Mouse (Mus musculus) left cerebral cortex, postnatal 4 days (tissue): ENCODE measurements around the gene Stip1. TPM values are rescaled to one million over a fixed set of nuclear protein-coding genes. Genes with fewer than 3 reads are reported as not detected.
A peak's percentile ranks its signal among the peaks of the same experiment; 100 is the strongest.

Source experiments
- DNase-seq: peaks from one replicate; pipeline ENCODE4 v3.0.0-alpha.2; 2022
- intact Hi-C: fragments of 180-260 bp; cut with DNase I; formaldehyde crosslinking; loops from one replicate; pipeline ENCODE4 v1.15.1; 2025
- total RNA-seq, 2 experiments: library from RNA; stranded (reverse); gene quantifications; 2 replicates each; pipeline ENCODE4 v1.2.3; 2021

Stip1 gene
- total RNA-seq, 2 experiments from 2014 or later: 127 to 130 TPM

DNA sequence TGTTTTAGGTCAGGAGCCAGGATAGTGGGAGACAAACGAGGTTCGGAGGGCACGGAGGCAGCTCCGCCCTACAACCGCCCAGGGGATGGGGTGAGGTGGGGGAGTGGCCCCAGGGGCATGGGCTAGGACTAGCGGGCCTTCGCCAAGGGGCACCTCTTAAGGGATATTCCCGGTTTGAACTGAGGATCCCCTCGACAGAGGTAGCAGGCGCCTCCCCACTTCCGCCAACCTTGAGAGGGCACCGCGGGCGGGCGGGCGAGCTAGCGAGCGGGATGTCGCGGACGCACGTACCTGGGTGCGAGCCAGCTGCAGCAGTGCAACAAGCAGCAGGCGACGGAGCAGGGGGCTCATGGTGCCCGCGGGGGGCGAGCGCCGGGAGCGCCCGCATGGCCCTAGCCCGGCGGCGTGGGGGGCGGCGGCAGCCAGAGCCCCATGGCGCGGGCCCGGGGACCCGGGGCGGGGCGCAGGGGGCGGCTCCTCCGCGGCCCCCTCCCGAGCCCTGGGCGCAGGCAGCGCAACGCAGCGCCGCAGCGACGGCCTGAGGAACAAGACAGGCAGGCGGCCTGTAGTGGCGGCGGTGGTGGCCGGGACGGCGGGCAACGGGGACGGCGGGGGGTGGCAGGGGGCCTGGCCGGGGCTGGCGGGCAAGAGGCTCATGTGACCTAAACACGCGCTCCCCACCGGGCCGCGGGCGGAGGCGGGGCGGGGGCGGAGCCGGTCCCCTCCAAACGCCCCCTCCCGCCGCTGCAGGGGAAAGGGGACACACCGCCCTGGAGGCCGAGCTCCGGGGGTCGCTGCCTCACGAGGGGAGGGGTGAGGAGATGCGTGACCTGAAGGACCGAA, 52.5 kb downstream of the Stip1 start, which contains the start of gene Vegfb:
Gene Vegfb (minus strand): TSS at position 591 of the 843 bp plus-strand sequence.
- intact Hi-C loops: no loop called here
- DNase-seq: peak; percentile 73

DNA sequence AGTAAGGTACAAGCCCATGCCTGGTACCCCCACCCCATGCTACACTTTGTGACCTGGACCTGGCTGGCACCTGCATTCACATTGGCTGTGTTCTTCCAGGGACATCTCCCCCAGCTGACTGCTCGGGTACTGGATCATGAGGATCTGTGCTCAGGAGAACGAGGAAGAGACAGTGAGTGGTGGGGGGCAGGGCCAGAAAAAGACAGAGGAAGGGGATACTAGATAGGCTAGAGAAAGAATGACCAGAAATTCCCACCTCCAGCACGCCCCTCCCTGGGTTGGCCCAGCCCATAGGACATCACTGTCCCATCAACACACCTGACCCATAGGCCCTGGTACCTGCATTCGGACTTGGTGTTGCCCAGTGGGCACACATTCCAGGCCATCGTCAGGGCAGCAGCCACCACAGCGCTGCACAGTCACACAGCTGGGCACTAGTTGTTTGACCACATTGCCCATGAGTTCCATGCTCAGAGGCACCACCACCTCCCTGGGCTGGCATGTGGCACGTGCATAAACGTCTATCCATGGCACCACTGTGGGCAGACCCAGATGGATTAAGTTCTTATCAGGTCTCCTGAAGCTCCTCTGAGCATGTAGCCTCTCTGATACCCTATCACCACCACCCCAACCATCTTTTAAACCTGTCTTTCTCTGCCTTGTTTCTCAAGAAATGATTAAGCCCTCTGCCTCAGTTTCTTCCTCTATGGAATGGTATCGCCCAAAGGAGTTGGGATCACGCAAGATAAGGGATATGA, 53.6 kb downstream of the Stip1 start:
- intact Hi-C loops: no loop called here
- no peak for DNase-seq

GRCm38 (mm10) chr19:6985300-6985699, 54.5 kb downstream of the Stip1 start:
- DNase-seq: no peak
- intact Hi-C loops: no loop called here

GRCm38 (mm10) chr19:6983621-6984020, 56.1 kb downstream of the Stip1 start:
- intact Hi-C loops: no loop called here
- no peak for DNase-seq

- DNase-seq: no peak
- intact Hi-C loops: no loop called here
These were observed 58.3 kb downstream of the Stip1 start for GRCm38 (mm10) chr19:6981465-6981864.

GRCm38 (mm10) chr19:6980381-6981093, 59.2 kb downstream of the Stip1 start, which contains the start of gene Fkbp2:
Fkbp2 (minus strand) TSS chr19:6980501.
- intact Hi-C loops: no loop called here
- DNase-seq: peak; percentile 99

DNA sequence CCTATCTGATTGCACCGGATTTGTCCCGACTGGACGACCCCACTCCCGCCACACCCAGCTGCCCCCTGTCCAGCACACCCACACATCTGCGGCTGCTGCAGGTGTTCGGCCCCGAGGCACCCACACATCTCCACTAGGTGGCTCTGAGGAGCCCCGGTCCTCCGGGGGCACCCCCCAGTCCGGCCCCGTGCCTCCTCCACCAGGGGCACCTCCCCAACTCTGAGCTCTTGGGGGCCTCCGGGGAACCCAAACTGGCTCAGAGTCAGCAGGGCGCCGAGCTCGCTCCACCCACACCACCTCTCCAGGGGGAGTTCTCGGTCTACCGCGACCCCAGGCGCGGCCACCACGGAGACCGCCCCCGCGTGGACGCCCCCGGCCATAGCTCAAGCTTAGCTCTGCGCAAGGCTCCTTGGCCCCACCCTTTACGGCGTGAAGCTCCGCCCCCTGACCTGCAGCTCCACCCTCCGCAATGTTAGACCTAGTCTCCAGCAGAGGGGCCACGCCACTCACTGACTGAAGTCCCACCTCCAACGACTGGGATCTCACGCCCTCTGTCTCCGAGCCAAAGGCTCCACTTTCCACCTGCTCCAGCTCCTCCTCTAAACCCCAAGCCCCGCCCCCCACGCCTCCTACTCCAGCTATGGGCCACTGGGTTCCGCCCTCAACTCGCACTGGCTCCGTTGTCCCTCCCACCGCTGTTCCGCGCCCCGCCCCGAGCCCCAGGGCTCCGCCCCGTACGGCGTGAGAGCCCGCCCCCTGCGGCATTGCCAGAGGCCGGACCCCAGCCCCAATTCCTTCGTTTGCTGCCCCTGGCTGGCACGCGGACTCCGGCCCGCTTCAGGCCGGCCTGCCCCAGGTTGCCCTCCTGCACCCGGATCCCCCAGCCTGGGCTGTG, 60.0 kb downstream of the Stip1 start:
- peak; percentile 100 for DNase-seq
- intact Hi-C loops: no loop called here

DNA sequence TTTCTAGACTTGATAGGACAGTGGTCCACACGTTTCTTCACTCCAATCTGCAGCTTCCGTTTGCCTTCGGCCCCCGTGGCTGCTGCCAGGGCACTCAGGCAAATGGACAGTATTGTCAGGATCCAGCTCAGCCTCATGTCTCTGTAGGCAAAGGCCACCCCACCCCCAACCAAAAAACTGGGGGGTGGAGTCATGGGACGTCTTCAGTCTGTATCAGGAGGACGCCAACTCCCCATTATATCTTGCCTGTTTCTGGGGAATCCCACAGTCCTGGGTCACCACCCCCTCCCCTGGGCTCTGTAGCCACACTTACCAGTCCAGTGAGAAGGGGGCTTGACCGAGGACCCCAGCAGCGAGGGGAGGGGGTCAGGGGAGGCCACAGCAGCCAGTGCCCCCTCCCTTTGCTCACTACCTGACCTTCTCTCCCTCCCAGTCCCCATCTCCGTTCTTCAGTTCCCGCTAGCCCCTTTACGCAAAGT, 60.7 kb downstream of the Stip1 start:
- intact Hi-C loops: no loop called here
- peak; percentile 41 for DNase-seq

GRCm38 (mm10) chr19:6978639-6978974, 61.2 kb downstream of the Stip1 start:
- DNase-seq: no peak
- intact Hi-C loops: no loop called here

GRCm38 (mm10) chr19:6977759-6978638, 61.8 kb downstream of the Stip1 start:
- no peak for DNase-seq
- intact Hi-C loops: no loop called here

DNA sequence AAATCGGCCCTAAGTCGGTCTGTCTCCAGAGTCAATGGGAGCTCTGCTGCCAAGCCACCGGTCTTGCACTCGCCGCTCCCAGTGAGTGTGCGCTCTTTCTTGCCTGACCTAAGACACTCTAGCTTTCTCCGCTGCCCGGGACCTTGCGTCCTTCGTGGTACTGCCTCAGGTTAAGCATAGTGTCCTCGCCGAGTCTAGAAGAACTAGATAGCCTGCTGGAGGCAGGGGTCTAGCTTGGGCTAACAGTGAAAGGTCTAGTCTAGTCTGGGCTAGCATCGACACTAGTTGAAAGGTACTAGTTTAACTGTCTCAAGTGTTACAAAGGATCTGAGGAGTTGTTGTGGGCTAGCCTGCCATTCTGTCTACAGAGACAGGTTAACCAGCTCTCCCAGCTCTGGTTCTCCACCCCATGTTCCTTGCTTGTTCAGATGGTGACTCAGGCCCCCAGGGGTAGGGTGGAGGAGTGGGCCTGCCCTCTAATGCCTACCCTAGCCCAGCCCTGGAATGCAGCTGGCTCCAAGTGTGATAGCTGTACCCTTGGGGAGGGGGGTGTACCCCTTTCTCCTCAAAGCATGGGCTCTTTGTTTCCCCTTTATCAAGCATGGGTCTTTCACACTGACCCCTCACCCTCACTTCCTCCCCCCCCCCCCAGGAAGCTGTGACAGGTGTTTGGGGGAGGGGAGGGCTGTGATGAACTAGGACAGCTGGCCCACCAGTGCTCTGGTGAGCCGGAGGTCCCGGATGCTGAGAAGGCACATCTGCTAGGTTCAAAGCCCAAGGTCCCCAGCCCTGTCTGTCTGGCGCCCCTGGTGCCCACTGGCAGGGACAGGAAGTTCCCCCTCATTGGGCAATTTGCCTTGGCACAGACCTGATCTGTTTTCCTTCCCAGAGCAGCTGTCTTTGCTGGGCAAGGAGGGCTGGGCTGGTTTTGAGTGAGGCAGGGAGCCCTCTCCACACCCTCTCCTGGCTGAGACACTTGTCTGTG, 63.9 kb downstream of the Stip1 start, which contains the start of gene Plcb3:
Gene Plcb3 (minus strand): TSS at position 934 of the 985 bp plus-strand sequence.
- intact Hi-C loops: no loop called here
- DNase-seq: peak; percentile 95

DNA sequence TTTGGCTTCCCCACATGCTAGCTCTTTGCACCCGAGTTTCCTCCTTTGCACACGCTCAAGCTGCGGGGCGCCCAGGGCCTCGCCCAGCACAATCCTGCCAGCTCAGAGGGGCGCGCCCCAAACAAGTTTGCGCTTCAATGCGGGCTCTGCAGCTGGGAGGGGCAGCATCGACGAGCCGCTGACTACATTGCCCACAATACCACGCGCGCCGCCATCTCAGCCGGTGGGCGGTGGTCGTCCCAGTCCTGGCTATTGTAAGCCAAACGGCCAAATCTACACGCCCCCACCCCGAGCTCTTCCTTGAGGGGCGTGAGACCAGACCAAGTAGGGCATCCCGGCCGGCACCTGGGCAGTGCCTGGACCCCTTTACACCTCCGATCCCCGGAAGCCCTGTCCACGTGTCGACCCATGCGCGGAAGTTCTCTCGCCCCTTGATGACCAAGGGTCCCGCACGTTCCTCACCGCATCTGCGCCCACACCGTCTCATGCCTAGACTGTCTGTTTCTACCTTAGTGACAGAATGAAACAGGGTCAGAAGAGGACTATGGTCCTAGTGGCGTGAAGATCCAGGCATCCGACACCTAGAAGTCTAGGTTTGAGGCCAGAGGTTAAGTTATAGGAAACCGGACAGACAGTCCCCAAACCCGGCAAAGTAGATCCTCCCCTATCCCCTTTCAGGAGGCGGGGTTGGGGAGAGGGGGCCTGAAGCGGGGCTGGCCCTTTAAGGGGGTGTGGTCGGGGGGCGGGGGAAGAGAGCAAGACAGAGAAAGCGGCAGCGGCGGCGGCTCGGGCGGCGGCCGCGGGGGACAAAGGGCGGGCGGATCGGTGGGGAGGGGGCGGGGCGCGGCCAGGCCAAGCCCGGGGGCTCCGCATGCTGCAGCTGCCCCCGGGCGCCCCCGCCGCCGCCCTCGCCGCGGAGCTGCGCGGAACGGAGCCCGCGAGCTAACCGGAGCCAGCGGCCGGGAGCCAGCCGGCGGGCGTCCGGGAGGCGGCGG, 65.3 kb downstream of the Stip1 start, which contains the start of gene Ppp1r14b:
Gene Ppp1r14b (plus strand): TSS at position 758 of the 995 bp plus-strand sequence.
- intact Hi-C loops: no loop called here
- DNase-seq: peak; percentile 94

GRCm38 (mm10) chr19:6973581-6974190, 66.1 kb downstream of the Stip1 start:
- intact Hi-C loops: no loop called here

GRCm38 (mm10) chr19:6972247-6972917, 67.4 kb downstream of the Stip1 start:
- intact Hi-C loops: no loop called here
- DNase-seq: no peak

More at GRCm38 (mm10) chr19:6973581-6974190, 66.1 kb downstream of the Stip1 start:
- no peak for DNase-seq

DNA sequence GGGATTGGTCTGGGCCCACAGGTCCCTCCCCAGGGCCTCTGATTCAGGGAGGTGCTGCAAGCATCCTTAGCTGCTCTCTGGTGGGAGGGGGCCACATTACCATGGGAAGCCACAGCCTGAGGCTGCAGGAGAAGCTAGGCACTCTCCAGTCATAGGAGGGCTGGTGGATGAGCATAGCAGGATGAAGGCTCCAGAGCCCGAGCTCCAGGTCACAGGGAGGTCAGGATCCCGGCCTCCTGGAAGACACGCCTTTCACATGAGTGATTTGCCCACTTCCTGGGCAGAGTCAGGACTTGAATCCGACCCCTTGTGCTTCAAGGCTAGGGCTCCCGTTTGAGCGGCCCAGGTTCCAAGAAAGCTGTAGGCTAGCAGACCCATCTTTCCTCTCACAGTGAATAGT, 68.1 kb downstream of the Stip1 start:
- no peak for DNase-seq
- intact Hi-C loops: no loop called here
